Mouse (Mus musculus): ENCODE measurements around the gene Tmem51.

- TF ChIP-seq POLR2A (IDR thresholded peaks at IDR 0.05; ENCODE audit: insufficient read length, low read depth) (no peak), POLR2AphosphoS2 (IDR thresholded peaks at IDR 0.05; ENCODE audit: insufficient read length, low read depth) (no peak)
These were observed 91.4 kb downstream of the Tmem51 start for GRCm38 (mm10) chr4:141992530-141993204.

All from myocyte (in vitro differentiated cells).